In genomic region chr16:50498909-50499308, GRCm38 (mm10) we compare ENCODE assay signal across 17 mouse cellular contexts.
"Had no signal": no experiment of that assay in that cellular context is flagged by ENCODE, and none has a peak within 500 bp of the region (broad histone marks: within the 10 kb centered on the region; RNA-seq: fewer than 3 reads in every experiment).

No protein-coding gene starts in this region.

- H3K4me2 ChIP-seq: neural tube, embryonic 12.5 days; neural tube, embryonic 13.5 days; neural tube, embryonic 15.5 days; stomach, embryonic 15.5 days had no signal

- H3K36me3 ChIP-seq: neural tube, embryonic 12.5 days; neural tube, embryonic 13.5 days; neural tube, embryonic 15.5 days; stomach, embryonic 15.5 days had no signal

- H3K27ac ChIP-seq: neural tube, embryonic 12.5 days; neural tube, embryonic 13.5 days; neural tube, embryonic 15.5 days; stomach, embryonic 15.5 days; stomach, postnatal 0 days had no signal

- H3K9ac ChIP-seq: neural tube, embryonic 12.5 days; neural tube, embryonic 13.5 days; neural tube, embryonic 15.5 days; stomach, embryonic 15.5 days had no signal

- H3K4me1 ChIP-seq: neural tube, embryonic 12.5 days; neural tube, embryonic 13.5 days; neural tube, embryonic 15.5 days; stomach, embryonic 15.5 days had no signal

- H3K4me3 ChIP-seq: neural tube, embryonic 12.5 days; neural tube, embryonic 13.5 days; neural tube, embryonic 15.5 days; stomach, embryonic 15.5 days had no signal

- H3K27me3 ChIP-seq: neural tube, embryonic 12.5 days; neural tube, embryonic 13.5 days; neural tube, embryonic 15.5 days; stomach, embryonic 15.5 days had no signal

- H3K9me3 ChIP-seq: neural tube, embryonic 12.5 days; neural tube, embryonic 13.5 days; neural tube, embryonic 15.5 days; stomach, embryonic 15.5 days had no signal

- DNase-seq: retina, postnatal 1 day; right cerebral cortex, adult 18-20 months; right cerebral cortex, postnatal 14 days; right cerebral cortex, postnatal 25 days; right cerebral cortex, postnatal 4 days; spleen, adult 18-20 months; thymus, adult 18-20 months; thymus, adult 2 months; thymus, postnatal 14 days; thymus, postnatal 25 days; thymus, postnatal 36 days; thymus, postnatal 4 days had no signal
